Mouse (Mus musculus) limb, embryonic 15.5 days (tissue): ENCODE results near the gene Misp. TPM values are rescaled to one million over a fixed set of nuclear protein-coding genes. Genes with fewer than 3 reads are reported as not detected.

Source experiments
- ATAC-seq: fragments of 200-750 bp; cut with Nextera tagmentation; 2 replicates; pipeline ENCODE4 v1.8.0; 2017; ENCODE audit warnings: low read depth, moderate TSS enrichment; ENCODE audit not compliant: insufficient number of reproducible peaks, low FRiP score, low TSS enrichment
- H3K27ac ChIP-seq: fragments of 300-500 bp; sonication (generic); 2 replicates; pipeline ENCODE4 v1.5.1; 2015; ENCODE audit warnings: moderate library complexity, mild to moderate bottlenecking, inconsistent platforms
- H3K27me3 ChIP-seq: fragments of 300-500 bp; sonication (generic); 2 replicates; pipeline ENCODE4 v1.6.1; 2015; ENCODE audit warnings: inconsistent platforms
- H3K36me3 ChIP-seq: fragments of 300-500 bp; sonication (generic); 2 replicates; pipeline ENCODE4 v1.6.1; 2015; ENCODE audit warnings: inconsistent platforms
- H3K4me1 ChIP-seq: fragments of 300-500 bp; sonication (generic); 2 replicates; pipeline ENCODE4 v1.6.1; 2015; ENCODE audit warnings: inconsistent platforms
- H3K4me2 ChIP-seq: fragments of 300-500 bp; sonication (generic); 2 replicates; pipeline ENCODE4 v1.6.1; 2015; ENCODE audit warnings: mild to moderate bottlenecking, inconsistent platforms
- H3K4me3 ChIP-seq: fragments of 300-500 bp; sonication (generic); 2 replicates; pipeline ENCODE4 v1.5.1; 2015; ENCODE audit warnings: mild to moderate bottlenecking, inconsistent platforms
- H3K9ac ChIP-seq: fragments of 300-500 bp; sonication (generic); 2 replicates; pipeline ENCODE4 v1.6.1; 2015; ENCODE audit warnings: inconsistent platforms
- H3K9me3 ChIP-seq: fragments of 300-500 bp; sonication (generic); 2 replicates; pipeline ENCODE4 v1.6.1; 2016; ENCODE audit warnings: inconsistent platforms
- WGBS: fragments of 180-500 bp; shearing (Covaris S2); methylation state at CpG from one replicate; pipeline ENCODE4 v1.1.7; 2015; 5-methylcytosine and 5-hydroxymethylcytosine counted together
- polyA plus RNA-seq: library from polyadenylated mRNA; unstranded; fragments of >200 nt; fragmentation: Nextera tagmentation; extraction: Ambion mirVana; gene quantifications from 2 replicates; pipeline ENCODE4 v1.2.1, GENCODE M21; 2015

Gene Misp
- polyA plus RNA-seq, 1 experiment from 2014 or later, result 1.6 TPM

DNA sequence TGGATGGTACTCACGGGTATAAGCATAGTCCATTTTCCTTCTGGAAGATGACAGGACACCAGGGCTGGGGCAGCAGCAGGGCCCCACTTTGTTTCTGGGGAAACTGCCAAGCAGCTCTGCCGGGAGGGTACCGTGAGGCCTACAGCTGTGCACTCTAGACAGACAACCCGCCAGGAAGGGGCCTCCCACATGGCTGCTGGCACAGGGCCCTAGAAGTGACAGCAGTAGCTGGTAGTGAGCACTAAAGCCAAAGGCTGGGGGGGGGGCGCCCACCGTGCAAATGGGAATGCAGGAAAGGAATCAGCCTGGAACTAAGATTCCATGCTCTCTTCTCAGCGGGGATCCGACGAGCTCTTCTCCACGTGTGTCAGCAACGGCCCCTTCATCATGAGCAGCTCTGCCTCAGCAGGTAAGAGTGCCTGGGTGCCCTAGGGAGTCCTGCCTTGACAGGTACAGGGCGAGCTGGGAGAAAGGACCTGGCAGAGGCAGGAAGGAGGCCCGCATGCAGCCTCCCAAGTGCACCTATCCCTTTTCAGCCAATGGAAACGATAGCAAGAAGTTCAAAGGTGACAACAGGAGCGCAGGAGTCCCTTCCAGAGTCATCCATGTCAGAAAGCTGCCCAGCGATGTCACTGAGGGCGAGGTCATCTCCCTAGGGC lies 37.8 kb downstream of the Misp start:
- H3K4me1 ChIP-seq, result peaks cover 55% of the 10 kb centered on the region
- H3K27ac ChIP-seq, result peak overlapping the region; percentile 67
- 45% methylated on average over 17 of the region's 17 CpGs for WGBS
- peak overlapping the region; percentile 82 for H3K4me2 ChIP-seq
- H3K27me3 ChIP-seq, result no peaks in the 10 kb centered on the region
- peak overlapping the region; percentile 5; the same call in 1 of the 2 replicates for H3K9ac ChIP-seq
- no peaks in the 10 kb centered on the region for H3K9me3 ChIP-seq
- no peak for ATAC-seq
- H3K4me3 ChIP-seq, result peak overlapping the region; percentile 96
- peaks cover 68% of the 10 kb centered on the region for H3K36me3 ChIP-seq

DNA sequence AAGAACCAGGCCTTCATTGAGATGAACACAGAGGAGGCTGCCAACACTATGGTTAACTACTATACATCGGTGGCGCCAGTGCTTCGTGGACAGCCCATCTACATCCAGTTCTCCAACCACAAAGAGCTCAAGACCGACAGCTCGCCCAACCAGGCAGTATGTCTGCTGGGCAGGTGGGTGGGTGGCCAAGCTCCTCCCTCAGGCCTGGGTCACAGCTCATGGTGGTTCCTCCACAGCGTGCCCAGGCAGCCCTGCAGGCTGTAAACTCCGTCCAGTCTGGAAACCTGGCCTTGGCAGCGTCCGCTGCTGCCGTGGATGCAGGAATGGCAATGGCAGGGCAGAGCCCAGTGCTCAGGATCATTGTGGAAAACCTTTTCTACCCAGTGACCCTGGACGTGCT lies 38.3 kb downstream of the Misp start:
- H3K9me3 ChIP-seq, result no peaks in the 10 kb centered on the region
- no peak overlapping the region for H3K4me2 ChIP-seq
- peaks cover 55% of the 10 kb centered on the region for H3K4me1 ChIP-seq
- peak overlapping the region; percentile 67; the same call in 1 of the 2 replicates for H3K27ac ChIP-seq
- 76% methylated on average over 11 of the region's 11 CpGs for WGBS
- no peak overlapping the region; the same call in 1 of the 2 replicates for H3K9ac ChIP-seq
- H3K27me3 ChIP-seq, result no peaks in the 10 kb centered on the region
- H3K36me3 ChIP-seq, result peaks cover 69% of the 10 kb centered on the region
- H3K4me3 ChIP-seq, result no peak overlapping the region
- no peak for ATAC-seq

DNA sequence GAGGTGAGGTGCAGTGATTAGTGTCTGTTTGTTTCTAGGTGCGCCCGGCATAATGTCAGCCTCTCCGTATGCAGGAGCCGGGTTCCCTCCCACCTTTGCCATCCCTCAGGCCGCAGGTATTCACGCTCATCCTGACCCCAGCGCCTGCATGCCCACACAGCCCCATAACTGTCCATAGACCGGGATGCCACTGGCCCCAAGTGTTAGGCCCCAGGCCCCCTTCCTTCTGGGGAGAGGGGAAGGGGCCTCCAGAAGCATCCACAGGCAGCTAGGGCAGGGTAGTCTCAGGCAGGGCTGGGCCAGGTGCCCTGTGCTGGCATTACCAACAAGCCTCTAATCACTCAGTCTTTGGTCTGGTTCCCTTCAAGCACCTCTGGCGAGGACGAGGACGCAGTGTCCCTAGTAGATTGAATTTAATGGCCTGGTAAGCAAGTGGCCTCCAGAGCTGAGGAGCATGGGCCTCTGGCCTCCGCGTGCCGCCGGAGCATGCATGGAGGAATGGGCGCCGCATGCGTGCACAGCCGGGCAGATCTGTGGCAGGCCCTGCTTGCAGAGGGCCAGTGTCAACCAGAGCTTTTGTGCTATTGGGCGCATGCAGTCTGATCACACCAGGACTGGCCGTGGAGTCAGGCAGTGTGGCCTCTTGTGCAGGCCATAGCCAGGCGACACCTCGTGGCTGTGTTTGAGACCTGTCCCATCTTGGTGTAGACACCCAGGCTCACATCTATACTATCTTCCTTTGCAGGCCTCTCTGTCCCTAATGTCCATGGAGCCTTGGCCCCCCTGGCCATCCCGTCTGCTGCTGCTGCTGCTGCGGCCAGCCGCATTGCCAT lies 39.5 kb downstream of the Misp start:
- H3K9ac ChIP-seq, result peak overlapping the region; percentile 4; the same call in 1 of the 2 replicates
- peaks cover 76% of the 10 kb centered on the region for H3K36me3 ChIP-seq
- no peaks in the 10 kb centered on the region for H3K9me3 ChIP-seq
- H3K4me3 ChIP-seq, result no peak overlapping the region
- peak overlapping the region; percentile 43; the same call in 1 of the 2 replicates for H3K27ac ChIP-seq
- ATAC-seq, result no peak
- no peak overlapping the region for H3K4me2 ChIP-seq
- 89% methylated on average over 26 of the region's 26 CpGs for WGBS
- peaks cover 62% of the 10 kb centered on the region for H3K4me1 ChIP-seq
- H3K27me3 ChIP-seq, result no peaks in the 10 kb centered on the region

DNA sequence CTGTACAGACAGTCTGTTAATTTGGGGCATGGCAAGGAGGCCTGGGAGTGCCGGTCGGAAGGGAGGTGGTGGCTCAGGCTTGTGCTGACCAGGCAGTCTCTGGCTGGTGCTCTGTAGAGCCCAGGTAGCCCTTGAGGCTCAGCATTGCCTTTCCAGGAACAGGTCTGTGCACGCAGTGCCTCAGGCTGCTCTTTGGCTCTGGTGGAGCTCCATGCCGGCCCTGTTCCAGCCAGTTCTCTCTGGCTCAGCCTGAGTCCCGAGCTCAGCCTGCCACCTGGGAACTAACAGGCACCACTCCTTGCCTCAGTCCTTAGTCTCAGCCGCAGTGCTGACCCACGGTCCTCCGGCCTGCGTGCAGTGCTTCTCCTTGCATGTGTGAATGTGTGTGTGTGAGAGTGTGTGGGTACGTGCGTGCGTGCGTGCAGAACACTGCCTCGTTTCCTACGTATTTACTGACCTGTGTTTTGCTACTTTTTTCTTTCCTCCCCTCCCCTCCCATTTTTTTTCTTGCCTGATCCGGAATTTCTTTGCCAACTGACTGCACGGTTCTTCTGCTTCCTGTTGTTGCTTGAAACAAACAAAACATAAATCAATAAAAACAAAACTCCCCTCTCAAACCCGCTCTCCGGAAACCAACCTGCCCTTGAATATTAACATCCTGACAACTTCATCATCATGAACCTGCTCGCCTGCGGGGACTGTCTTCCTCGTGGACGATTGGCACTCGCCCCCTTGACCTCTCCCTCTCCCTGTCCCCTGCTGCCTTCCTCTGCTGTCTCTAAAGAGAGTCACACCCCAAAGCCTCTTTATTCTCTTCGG lies 40.6 kb downstream of the Misp start:
- Histone ChIP-seq H3K27ac (peak overlapping the region; percentile 47; the same call in 1 of the 2 replicates), H3K4me2 (no peak overlapping the region), H3K4me1 (peaks cover 61% of the 10 kb centered on the region), H3K4me3 (no peak overlapping the region), H3K27me3 (no peaks in the 10 kb centered on the region), H3K9me3 (no peaks in the 10 kb centered on the region), H3K9ac (no peak overlapping the region), H3K36me3 (peaks cover 86% of the 10 kb centered on the region)
- no peak for ATAC-seq
- WGBS, result 67% methylated on average over 25 of the region's 25 CpGs

DNA sequence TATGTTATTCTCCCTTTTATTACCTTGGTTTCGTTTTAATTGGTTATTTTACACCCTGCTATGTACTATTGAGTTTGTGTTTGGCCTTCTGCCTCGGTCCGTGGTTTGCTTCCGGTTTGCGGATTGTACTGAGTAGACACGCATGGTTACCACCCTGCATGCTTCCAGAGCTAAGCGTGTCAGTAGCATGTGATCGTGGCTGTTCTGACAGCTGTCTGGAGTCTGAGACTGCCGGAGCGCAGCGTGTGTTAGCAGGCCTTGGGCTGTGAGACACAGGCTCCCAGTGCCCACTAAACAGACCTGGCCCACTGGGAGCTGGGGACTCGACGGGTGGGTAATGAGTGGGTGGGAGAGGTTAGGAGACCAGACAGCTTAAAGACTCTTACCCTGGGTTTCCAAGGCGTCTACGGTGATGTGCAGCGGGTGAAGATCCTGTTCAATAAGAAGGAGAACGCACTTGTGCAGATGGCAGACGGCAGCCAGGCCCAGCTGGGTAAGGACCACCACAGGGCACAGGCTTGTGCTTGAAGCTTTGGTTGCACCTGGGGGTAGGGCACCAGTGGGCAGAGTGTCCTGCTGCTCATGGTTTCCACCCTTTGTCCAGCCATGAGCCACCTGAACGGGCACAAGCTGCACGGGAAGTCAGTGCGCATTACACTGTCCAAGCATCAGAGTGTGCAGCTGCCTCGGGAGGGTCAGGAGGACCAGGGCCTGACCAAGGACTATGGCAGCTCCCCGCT lies 41.4 kb downstream of the Misp start:
- Histone ChIP-seq H3K4me3 (no peak overlapping the region), H3K36me3 (peaks cover 86% of the 10 kb centered on the region), H3K9ac (no peak overlapping the region), H3K27me3 (no peaks in the 10 kb centered on the region), H3K9me3 (no peaks in the 10 kb centered on the region), H3K4me1 (peaks cover 53% of the 10 kb centered on the region), H3K4me2 (no peak overlapping the region), H3K27ac (no peak overlapping the region)
- WGBS, result 82% methylated on average over 23 of the region's 23 CpGs
- no peak for ATAC-seq

DNA sequence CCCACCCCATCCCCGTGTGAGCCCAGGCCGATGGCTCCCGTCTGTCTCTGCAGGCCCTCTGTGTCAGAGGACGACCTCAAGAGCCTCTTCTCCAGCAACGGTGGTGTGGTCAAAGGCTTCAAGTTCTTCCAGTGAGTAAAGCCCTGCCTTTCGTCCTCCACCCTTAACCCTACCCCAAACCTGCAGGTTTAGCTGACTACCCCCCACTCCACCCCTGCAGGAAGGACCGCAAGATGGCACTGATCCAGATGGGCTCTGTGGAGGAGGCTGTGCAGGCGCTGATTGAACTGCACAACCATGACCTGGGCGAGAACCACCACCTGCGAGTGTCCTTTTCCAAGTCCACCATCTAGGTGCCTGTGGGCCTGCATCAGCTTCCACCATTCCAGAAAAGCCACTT lies 42.1 kb downstream of the Misp start:
- H3K27ac ChIP-seq, result no peak overlapping the region
- ATAC-seq, result no peak
- H3K9ac ChIP-seq, result no peak overlapping the region
- H3K27me3 ChIP-seq, result no peaks in the 10 kb centered on the region
- no peak overlapping the region for H3K4me3 ChIP-seq
- WGBS, result 69% methylated on average over 10 of the region's 10 CpGs
- H3K36me3 ChIP-seq, result peaks cover 83% of the 10 kb centered on the region
- H3K4me1 ChIP-seq, result peaks cover 46% of the 10 kb centered on the region
- H3K9me3 ChIP-seq, result no peaks in the 10 kb centered on the region
- H3K4me2 ChIP-seq, result no peak overlapping the region

DNA sequence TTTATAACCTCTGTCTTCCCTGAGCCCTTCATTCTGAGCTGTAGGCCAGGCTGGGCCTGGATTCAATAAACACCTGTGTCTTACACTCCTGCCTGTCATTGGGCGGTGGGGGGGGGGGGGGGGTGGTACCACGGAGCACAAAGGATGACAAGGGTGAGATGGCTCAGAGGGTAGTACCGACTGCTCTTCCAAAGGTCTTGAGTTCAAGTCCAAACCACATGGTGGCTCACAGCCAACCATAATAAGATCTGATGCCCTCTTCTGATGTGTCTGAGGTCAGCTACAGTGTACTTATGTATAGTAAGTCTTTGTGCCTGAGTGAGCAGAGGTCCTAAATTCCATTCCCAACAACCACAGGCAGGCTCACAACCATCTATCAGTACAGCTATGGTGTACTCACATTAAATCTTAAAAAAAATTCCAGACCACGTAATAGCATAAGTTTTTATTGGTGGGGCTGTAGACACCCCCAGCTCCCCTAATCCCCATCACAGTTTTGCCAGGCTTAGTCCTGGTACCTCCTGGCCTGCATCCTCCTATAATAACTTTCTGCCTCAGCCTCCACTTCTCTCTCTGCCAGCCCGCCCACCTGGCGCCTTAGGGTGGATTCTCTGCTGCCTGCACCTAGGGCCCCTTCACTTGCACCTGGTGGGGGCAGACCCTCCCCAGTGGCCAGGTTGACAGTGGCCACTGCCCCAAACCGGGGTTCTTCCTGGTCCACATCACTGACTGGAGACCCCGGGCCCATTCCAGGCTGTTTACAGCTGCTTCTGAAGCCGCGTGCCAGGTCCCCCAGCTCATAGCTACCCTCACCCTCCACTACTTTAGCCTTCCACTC lies 43.8 kb downstream of the Misp start:
- no peak overlapping the region for H3K4me2 ChIP-seq
- no peak overlapping the region for H3K9ac ChIP-seq
- H3K4me1 ChIP-seq, result peaks cover 31% of the 10 kb centered on the region
- peaks cover 73% of the 10 kb centered on the region for H3K36me3 ChIP-seq
- no peak for ATAC-seq
- WGBS, result 42% methylated on average over 10 of the region's 10 CpGs
- peak overlapping the region; percentile 72 for H3K27ac ChIP-seq
- H3K27me3 ChIP-seq, result no peaks in the 10 kb centered on the region
- H3K9me3 ChIP-seq, result no peaks in the 10 kb centered on the region
- no peak overlapping the region for H3K4me3 ChIP-seq

DNA sequence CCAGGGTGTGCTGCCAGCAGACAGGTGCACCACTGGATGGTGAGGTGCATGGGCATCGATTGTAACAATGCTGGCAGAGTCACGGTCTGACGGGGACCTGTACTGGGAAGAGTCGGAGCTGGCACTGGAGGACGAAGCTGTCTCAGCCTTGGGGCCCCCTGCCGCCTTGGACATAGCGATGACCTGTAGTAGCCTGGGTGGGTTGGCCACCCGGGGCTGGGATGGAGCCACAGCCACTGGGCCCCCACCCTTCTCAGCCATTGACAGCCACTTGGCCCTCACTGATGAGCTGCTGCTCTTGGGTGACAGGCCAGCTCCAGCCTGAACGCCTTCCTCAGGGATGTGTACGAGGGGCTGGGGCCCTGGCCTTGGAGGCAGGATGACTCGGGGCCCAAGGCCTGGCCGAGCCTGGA lies 44.4 kb downstream of the Misp start:
- Histone ChIP-seq H3K4me3 (no peak overlapping the region), H3K4me1 (peaks cover 25% of the 10 kb centered on the region)

DNA sequence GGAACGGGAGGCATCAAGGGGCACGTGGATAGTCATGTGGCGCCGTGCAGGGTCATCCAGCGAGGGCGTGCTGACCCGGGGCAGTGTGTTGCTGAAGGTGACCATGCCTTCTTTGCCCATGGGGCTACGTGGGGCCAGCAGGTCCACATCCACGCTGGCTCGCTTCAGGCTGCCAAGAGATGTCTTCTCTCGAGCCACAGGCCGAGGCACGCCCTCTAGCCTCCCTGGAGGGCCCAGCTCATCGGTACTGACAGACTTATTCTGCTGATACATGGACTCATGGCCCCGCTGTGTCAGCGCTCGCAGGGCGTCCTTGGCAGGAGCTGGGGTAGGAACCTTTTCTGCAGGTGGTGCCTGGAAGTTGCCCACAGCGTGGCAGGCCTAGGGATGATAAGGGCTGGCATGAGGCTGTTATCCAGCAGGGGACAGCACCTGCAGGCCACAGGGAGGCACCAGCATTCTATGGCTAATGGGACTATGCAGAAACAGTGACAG lies 45.1 kb downstream of the Misp start:
- H3K9ac ChIP-seq, result no peak overlapping the region

More for the DNA sequence above, 44.4 kb downstream of the Misp start:
- 62% methylated on average over 12 of the region's 12 CpGs for WGBS
- Histone ChIP-seq H3K27ac (peak overlapping the region; percentile 72; the same call in 1 of the 2 replicates), H3K4me2 (no peak overlapping the region), H3K9me3 (no peaks in the 10 kb centered on the region), H3K27me3 (no peaks in the 10 kb centered on the region), H3K36me3 (peaks cover 67% of the 10 kb centered on the region), H3K9ac (no peak overlapping the region)
- ATAC-seq, result no peak

DNA sequence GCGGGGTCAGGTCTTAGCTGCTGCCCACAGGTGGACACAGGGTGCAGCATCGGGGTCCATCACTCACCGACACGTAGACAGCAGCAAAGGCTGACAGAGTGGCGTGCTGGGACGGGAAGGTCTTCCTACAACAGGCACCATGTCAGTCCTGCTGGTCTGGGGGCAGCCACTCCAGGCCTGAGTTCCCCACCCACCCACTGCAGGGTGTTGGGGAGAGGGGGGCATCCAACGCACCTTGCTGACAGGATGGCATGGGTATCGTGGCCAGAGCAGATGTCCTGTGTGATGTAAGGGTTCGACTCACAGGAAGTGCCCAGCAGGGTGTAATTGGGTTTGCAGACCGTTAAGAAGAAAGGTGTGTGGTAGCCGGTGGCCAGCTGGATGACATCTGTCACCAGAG lies 45.8 kb downstream of the Misp start:
- peaks cover 53% of the 10 kb centered on the region for H3K36me3 ChIP-seq
- H3K4me1 ChIP-seq, result peaks cover 12% of the 10 kb centered on the region; the same call in 1 of the 2 replicates
- no peak overlapping the region for H3K4me3 ChIP-seq
- no peaks in the 10 kb centered on the region for H3K9me3 ChIP-seq
- ATAC-seq, result no peak
- no peak overlapping the region for H3K4me2 ChIP-seq
- no peak overlapping the region for H3K9ac ChIP-seq
- 59% methylated on average over 11 of the region's 11 CpGs for WGBS
- H3K27me3 ChIP-seq, result no peaks in the 10 kb centered on the region
- no peak overlapping the region for H3K27ac ChIP-seq

More for the DNA sequence above, 45.1 kb downstream of the Misp start:
- Histone ChIP-seq H3K27ac (no peak overlapping the region), H3K4me3 (no peak overlapping the region), H3K4me2 (no peak overlapping the region), H3K27me3 (no peaks in the 10 kb centered on the region), H3K9me3 (no peaks in the 10 kb centered on the region), H3K36me3 (peaks cover 61% of the 10 kb centered on the region), H3K4me1 (peaks cover 18% of the 10 kb centered on the region)
- 65% methylated on average over 19 of the region's 19 CpGs for WGBS
- ATAC-seq, result no peak
